Mouse (Mus musculus) limb, embryonic 15.5 days (tissue): Measurements from ENCODE around the gene Spint1. TPM values are rescaled to one million over a fixed set of nuclear protein-coding genes. Genes with fewer than 3 reads are reported as not detected.
A peak's percentile ranks its signal among the peaks of the same experiment; 100 is the strongest.

ENCODE experiments used
- ATAC-seq: fragments of 200-750 bp; cut with Nextera tagmentation; 2 replicates; pipeline ENCODE4 v1.8.0; 2017; ENCODE audit warnings: low read depth, moderate TSS enrichment; ENCODE audit not compliant: insufficient number of reproducible peaks, low FRiP score, low TSS enrichment
- H3K27ac ChIP-seq: fragments of 300-500 bp; sonication (generic); 2 replicates; pipeline ENCODE4 v1.5.1; 2015; ENCODE audit warnings: moderate library complexity, mild to moderate bottlenecking, inconsistent platforms
- H3K27me3 ChIP-seq: fragments of 300-500 bp; sonication (generic); 2 replicates; pipeline ENCODE4 v1.6.1; 2015; ENCODE audit warnings: inconsistent platforms
- H3K36me3 ChIP-seq: fragments of 300-500 bp; sonication (generic); 2 replicates; pipeline ENCODE4 v1.6.1; 2015; ENCODE audit warnings: inconsistent platforms
- H3K4me1 ChIP-seq: fragments of 300-500 bp; sonication (generic); 2 replicates; pipeline ENCODE4 v1.6.1; 2015; ENCODE audit warnings: inconsistent platforms
- H3K4me2 ChIP-seq: fragments of 300-500 bp; sonication (generic); 2 replicates; pipeline ENCODE4 v1.6.1; 2015; ENCODE audit warnings: mild to moderate bottlenecking, inconsistent platforms
- H3K4me3 ChIP-seq: fragments of 300-500 bp; sonication (generic); 2 replicates; pipeline ENCODE4 v1.5.1; 2015; ENCODE audit warnings: mild to moderate bottlenecking, inconsistent platforms
- H3K9ac ChIP-seq: fragments of 300-500 bp; sonication (generic); 2 replicates; pipeline ENCODE4 v1.6.1; 2015; ENCODE audit warnings: inconsistent platforms
- H3K9me3 ChIP-seq: fragments of 300-500 bp; sonication (generic); 2 replicates; pipeline ENCODE4 v1.6.1; 2016; ENCODE audit warnings: inconsistent platforms
- WGBS: fragments of 180-500 bp; shearing (Covaris S2); methylation state at CpG from one replicate; pipeline ENCODE4 v1.1.7; 2015; 5-methylcytosine and 5-hydroxymethylcytosine counted together
- polyA plus RNA-seq: library from polyadenylated mRNA; unstranded; fragments of >200 nt; fragmentation: Nextera tagmentation; extraction: Ambion mirVana; gene quantifications from 2 replicates; pipeline ENCODE4 v1.2.1, GENCODE M21; 2015

Spint1 gene
- polyA plus RNA-seq, result 27.6 and 30.9 TPM in 2 replicates

- Histone ChIP-seq H3K36me3 (no peaks in the 10 kb centered on the region), H3K27ac (peak within 1 kb of the TSS; percentile 70), H3K4me2 (peak within 1 kb of the TSS; percentile 89), H3K27me3 (peaks cover 68% of the 10 kb centered on the region), H3K4me1 (peaks cover 12% of the 10 kb centered on the region), H3K4me3 (peak within 1 kb of the TSS; percentile 51), H3K9me3 (no peaks in the 10 kb centered on the region), H3K9ac (0 out of 2 replicates have a peak within 1 kb of the TSS, but pooled peaks have one; percentile 8)
- 0 out of 2 replicates have a peak, but pooled peaks have one; percentile 44 for ATAC-seq
- WGBS, result under 1% methylated on average over 73 of the region's 73 CpGs
These were observed at the start of gene Spint1 for GRCm38 (mm10) chr2:119237210-119237870. TSS of gene Spint1 (plus strand) at chr2:119237362.

GRCm38 (mm10) chr2:119189029-119189710 lies 48.0 kb upstream of the Spint1 start:
- ATAC-seq, result peak; percentile 72; the same call in 1 of the 2 replicates
- peaks cover 16% of the 10 kb centered on the region for H3K36me3 ChIP-seq
- H3K4me2 ChIP-seq, result peak overlapping the region; percentile 73
- no peak overlapping the region for H3K9ac ChIP-seq
- H3K4me3 ChIP-seq, result peak overlapping the region; percentile 37
- peaks cover 4% of the 10 kb centered on the region; the same call in 1 of the 2 replicates for H3K4me1 ChIP-seq
- no peaks in the 10 kb centered on the region for H3K27me3 ChIP-seq
- H3K9me3 ChIP-seq, result no peaks in the 10 kb centered on the region
- H3K27ac ChIP-seq, result no peak overlapping the region
- 6% methylated on average over 15 of the region's 15 CpGs for WGBS

- ATAC-seq, result no peak
- no peaks in the 10 kb centered on the region for H3K9me3 ChIP-seq
- whole genome bisulfite sequencing, result 83% methylated on average over 5 of the region's 5 CpGs
These were observed 46.2 kb upstream of the Spint1 start for GRCm38 (mm10) chr2:119190969-119191368.

GRCm38 (mm10) chr2:119194140-119194539 lies 43.0 kb upstream of the Spint1 start:
- Histone ChIP-seq H3K27me3 (no peaks in the 10 kb centered on the region), H3K9ac (no peak overlapping the region), H3K36me3 (no peaks in the 10 kb centered on the region), H3K4me1 (peaks cover 25% of the 10 kb centered on the region), H3K4me3 (no peak overlapping the region), H3K9me3 (no peaks in the 10 kb centered on the region), H3K27ac (no peak overlapping the region), H3K4me2 (no peak overlapping the region)
- ATAC-seq, result no peak
- 62% methylated on average over 5 of the region's 5 CpGs for WGBS

More at GRCm38 (mm10) chr2:119190969-119191368, 46.2 kb upstream of the Spint1 start:
- Histone ChIP-seq H3K27me3 (no peaks in the 10 kb centered on the region), H3K27ac (no peak overlapping the region), H3K4me3 (no peak overlapping the region), H3K4me1 (peaks cover 4% of the 10 kb centered on the region; the same call in 1 of the 2 replicates), H3K36me3 (0 out of 2 replicates have a peak, but pooled peaks cover under 1% of the 10 kb centered on the region), H3K9ac (no peak overlapping the region), H3K4me2 (no peak overlapping the region)

GRCm38 (mm10) chr2:119196316-119197108 lies 40.6 kb upstream of the Spint1 start:
- Histone ChIP-seq H3K4me3 (no peak overlapping the region), H3K9me3 (no peaks in the 10 kb centered on the region), H3K27ac (peak overlapping the region; percentile 24; the same call in 1 of the 2 replicates), H3K4me1 (peaks cover 25% of the 10 kb centered on the region), H3K36me3 (no peaks in the 10 kb centered on the region), H3K27me3 (no peaks in the 10 kb centered on the region), H3K9ac (no peak overlapping the region), H3K4me2 (no peak overlapping the region)
- 13% methylated on average over 4 of the region's 4 CpGs for WGBS
- no peak for ATAC-seq

GRCm38 (mm10) chr2:119197493-119197892 lies 39.7 kb upstream of the Spint1 start:
- H3K27ac ChIP-seq, result no peak overlapping the region
- no peaks in the 10 kb centered on the region for H3K36me3 ChIP-seq
- WGBS, result 79% methylated on average over 1 of the region's 1 CpGs
- peaks cover 25% of the 10 kb centered on the region for H3K4me1 ChIP-seq
- no peak overlapping the region for H3K9ac ChIP-seq
- H3K4me2 ChIP-seq, result no peak overlapping the region
- no peak for ATAC-seq
- H3K4me3 ChIP-seq, result no peak overlapping the region
- no peaks in the 10 kb centered on the region for H3K9me3 ChIP-seq
- no peaks in the 10 kb centered on the region for H3K27me3 ChIP-seq

GRCm38 (mm10) chr2:119198049-119198448 lies 39.1 kb upstream of the Spint1 start:
- no peaks in the 10 kb centered on the region for H3K27me3 ChIP-seq
- H3K9ac ChIP-seq, result no peak overlapping the region
- no peak overlapping the region for H3K4me3 ChIP-seq
- H3K36me3 ChIP-seq, result no peaks in the 10 kb centered on the region
- H3K4me2 ChIP-seq, result no peak overlapping the region
- no peak for ATAC-seq
- peaks cover 25% of the 10 kb centered on the region for H3K4me1 ChIP-seq
- H3K27ac ChIP-seq, result no peak overlapping the region
- H3K9me3 ChIP-seq, result no peaks in the 10 kb centered on the region
- 52% methylated on average over 1 of the region's 1 CpGs for WGBS

GRCm38 (mm10) chr2:119198934-119199333 lies 38.2 kb upstream of the Spint1 start:
- no peak for ATAC-seq
- no peaks in the 10 kb centered on the region for H3K9me3 ChIP-seq
- no peak overlapping the region for H3K4me2 ChIP-seq
- 39% methylated on average over 3 of the region's 3 CpGs for WGBS
- H3K4me3 ChIP-seq, result no peak overlapping the region
- peaks cover 25% of the 10 kb centered on the region for H3K4me1 ChIP-seq
- H3K36me3 ChIP-seq, result no peaks in the 10 kb centered on the region
- H3K27me3 ChIP-seq, result no peaks in the 10 kb centered on the region
- 0 out of 2 replicates have a peak overlapping the region, but pooled peaks have one; percentile 19 for H3K27ac ChIP-seq
- no peak overlapping the region for H3K9ac ChIP-seq

- no peak for ATAC-seq
- H3K4me3 ChIP-seq, result no peak overlapping the region
- peak overlapping the region; percentile 57 for H3K27ac ChIP-seq
- peaks cover 17% of the 10 kb centered on the region for H3K4me1 ChIP-seq
- H3K9ac ChIP-seq, result no peak overlapping the region
- WGBS, result 47% methylated on average over 5 of the region's 5 CpGs
- H3K4me2 ChIP-seq, result no peak overlapping the region
- H3K27me3 ChIP-seq, result no peaks in the 10 kb centered on the region
- H3K36me3 ChIP-seq, result no peaks in the 10 kb centered on the region
- H3K9me3 ChIP-seq, result no peaks in the 10 kb centered on the region
These were observed 34.2 kb upstream of the Spint1 start for GRCm38 (mm10) chr2:119202914-119203453.

- no peak overlapping the region for H3K9ac ChIP-seq
- WGBS, result 65% methylated on average over 4 of the region's 4 CpGs
- H3K27me3 ChIP-seq, result no peaks in the 10 kb centered on the region
- H3K36me3 ChIP-seq, result no peaks in the 10 kb centered on the region
- H3K4me3 ChIP-seq, result no peak overlapping the region
- no peak for ATAC-seq
- peaks cover 10% of the 10 kb centered on the region for H3K4me1 ChIP-seq
- no peak overlapping the region for H3K4me2 ChIP-seq
- no peaks in the 10 kb centered on the region for H3K9me3 ChIP-seq
- H3K27ac ChIP-seq, result no peak overlapping the region
These were observed 33.2 kb upstream of the Spint1 start for GRCm38 (mm10) chr2:119203871-119204460.

GRCm38 (mm10) chr2:119207961-119208343 lies 29.2 kb upstream of the Spint1 start:
- H3K27me3 ChIP-seq, result no peaks in the 10 kb centered on the region
- no peak for ATAC-seq
- 18% methylated on average over 6 of the region's 6 CpGs for WGBS
- H3K9ac ChIP-seq, result peak overlapping the region; percentile 48
- peaks cover 12% of the 10 kb centered on the region for H3K4me1 ChIP-seq
- peaks cover 27% of the 10 kb centered on the region for H3K36me3 ChIP-seq
- H3K4me2 ChIP-seq, result peak overlapping the region; percentile 62
- no peaks in the 10 kb centered on the region for H3K9me3 ChIP-seq
- H3K4me3 ChIP-seq, result peak overlapping the region; percentile 81
- H3K27ac ChIP-seq, result peak overlapping the region; percentile 93
